Mouse (Mus musculus) heart, postnatal 25 days (tissue): ENCODE results near the gene B3gat3. TPM values are rescaled to one million over a fixed set of nuclear protein-coding genes. Genes with fewer than 3 reads are reported as not detected.
"Not testable (repeated sequence)": the region's sequence is repeated elsewhere in the genome, so short reads cannot be mapped to it uniquely, and the experiment has no call there.

Experiments
- DNase-seq: peaks from one replicate; pipeline ENCODE4 v3.0.0; 2022; ENCODE audit warnings: low spot score
- intact Hi-C: fragments of 180-260 bp; cut with DNase I; formaldehyde crosslinking; loops from one replicate; pipeline ENCODE4 v1.15.1; 2025
- microRNA-seq: library from miRNA; unstranded; fragments of <30 nt; microRNA quantifications from one replicate; pipeline ENCODE4 v1.2.0, GENCODE M21; 2022
- total RNA-seq, 2 experiments: library from RNA; stranded (reverse); gene quantifications; 2 replicates each; pipeline ENCODE4 v1.2.3; 2021

B3gat3 gene
- total RNA-seq, 2 experiments from 2014 or later: 35.9 to 36.7 TPM

DNA sequence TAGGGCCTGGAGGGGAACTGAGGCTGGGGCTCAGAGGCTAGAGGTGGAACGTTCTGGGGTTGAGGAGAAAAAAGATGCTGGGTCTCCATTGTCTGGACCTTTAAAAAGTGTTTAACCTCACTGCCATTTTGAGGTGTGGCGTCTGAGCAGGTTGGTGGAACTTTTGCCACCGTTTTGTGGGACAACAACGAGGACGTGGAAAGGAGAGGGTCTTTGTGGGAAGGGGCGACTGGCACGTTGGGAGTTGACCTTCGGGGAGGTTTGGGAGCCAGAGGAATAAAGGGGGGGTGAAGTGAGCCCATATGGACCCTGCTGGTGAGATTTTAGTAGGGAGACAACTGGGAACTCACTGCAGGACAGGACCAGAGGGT lies 47.2 kb downstream of the B3gat3 start:
- intact Hi-C loops: loop anchor here (2.0 kb wide), 1 partner anchor 69 kb away; the partner anchor contains the start of gene Ganab
- no peak for DNase-seq

DNA sequence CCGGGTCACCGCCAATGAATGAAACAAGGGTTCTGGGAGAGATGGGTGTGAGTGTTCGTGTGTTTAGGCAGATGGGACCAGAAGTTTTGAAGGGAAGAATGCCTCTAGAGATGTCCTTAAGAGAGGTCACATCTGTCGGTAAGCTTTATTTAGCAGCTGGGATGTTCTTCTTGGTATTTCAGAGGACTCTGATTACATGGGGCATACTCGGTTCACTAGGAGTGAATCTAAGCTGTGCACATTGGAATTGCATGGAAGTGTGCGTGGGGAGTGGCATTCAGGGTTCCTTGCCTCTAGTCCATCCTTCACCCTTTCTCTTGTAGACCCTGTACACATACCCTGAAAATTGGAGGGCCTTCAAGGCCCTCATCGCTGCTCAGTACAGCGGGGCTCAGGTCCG lies 47.7 kb downstream of the B3gat3 start:
- DNase-seq: no peak
- intact Hi-C loops: loop anchor here (2.0 kb wide), 1 partner anchor 69 kb away; the partner anchor contains the start of gene Ganab

DNA sequence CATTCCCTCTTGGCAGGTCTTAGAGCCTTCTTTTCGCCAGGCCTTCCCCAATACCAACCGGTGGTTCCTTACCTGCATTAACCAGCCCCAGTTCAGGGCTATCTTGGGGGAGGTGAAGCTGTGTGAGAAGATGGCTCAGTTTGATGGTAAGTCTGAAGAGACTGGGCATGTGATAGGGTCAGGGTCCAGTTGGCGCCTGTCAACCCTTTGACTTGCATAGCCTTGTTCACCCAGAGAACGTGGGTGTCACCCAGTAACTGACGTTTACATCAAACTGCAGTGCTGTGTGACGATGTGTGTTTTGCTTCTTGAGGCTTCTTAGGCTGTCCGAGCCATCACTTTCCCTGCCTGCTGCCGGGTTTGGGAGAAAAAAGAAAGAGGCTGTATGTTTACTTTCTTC lies 52.3 kb downstream of the B3gat3 start:
- intact Hi-C loops, DNase-seq: not testable (repeated sequence)

DNA sequence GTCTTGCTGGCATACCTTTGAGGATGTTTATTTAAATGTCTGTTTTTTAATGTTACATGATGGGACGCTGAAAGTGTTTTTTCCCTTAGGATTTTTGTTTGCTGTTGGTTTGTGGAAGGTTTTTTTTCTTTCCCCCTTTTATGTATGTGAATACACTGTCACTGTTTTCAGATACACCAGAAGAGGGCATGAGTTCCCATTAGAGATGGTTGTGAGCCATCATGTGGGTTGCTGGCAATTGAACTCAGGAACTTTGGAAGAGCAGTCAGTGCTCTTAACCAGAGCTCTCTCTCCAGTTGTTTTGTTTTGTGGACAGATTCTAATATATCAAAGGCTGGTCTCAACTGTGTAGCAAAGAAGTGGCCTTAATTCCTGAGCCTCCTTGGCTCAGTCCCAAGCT lies 54.5 kb downstream of the B3gat3 start:
- intact Hi-C loops: no loop called here

DNA sequence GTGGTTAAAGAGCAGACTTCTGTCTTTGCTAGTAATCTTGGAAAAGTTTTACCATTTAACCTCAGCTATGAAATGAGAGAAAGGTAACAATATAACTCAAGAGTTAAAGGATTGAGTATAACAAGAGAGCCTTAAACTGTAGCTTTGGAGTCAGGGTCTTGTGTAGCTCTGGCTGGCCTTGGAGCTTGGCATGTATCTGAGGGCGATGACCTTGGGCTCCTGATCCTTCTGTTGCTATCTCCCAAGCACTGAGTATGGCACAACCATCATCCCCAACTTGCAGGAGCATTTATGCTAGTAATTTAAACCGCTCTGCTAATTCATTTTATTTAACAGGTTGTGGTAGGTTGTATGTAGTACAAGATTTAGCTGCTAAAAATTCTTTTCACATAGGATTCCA lies 55.3 kb downstream of the B3gat3 start:
- intact Hi-C loops: no loop called here
- DNase-seq: no peak

More for the DNA sequence above, 54.5 kb downstream of the B3gat3 start:
- DNase-seq: no peak

DNA sequence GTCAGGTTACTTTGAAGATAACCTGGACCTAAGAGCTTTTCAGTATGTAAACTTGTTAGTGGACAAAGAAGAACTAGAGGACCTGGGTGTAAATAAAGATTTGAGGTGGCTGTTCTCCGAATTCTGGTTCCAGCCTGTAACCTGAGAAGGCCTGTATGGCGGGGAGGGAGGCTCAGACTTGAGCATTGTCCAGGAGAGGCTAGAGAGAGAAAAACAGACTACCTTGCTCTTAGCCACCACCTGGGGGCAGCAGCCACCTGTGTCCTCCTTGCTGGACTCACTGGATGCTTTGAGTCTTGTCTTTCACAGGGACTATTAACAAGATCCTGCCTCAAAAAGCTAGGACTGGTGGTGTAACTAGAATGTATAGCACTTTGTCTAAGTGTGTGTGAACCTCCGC lies 56.4 kb downstream of the B3gat3 start:
- intact Hi-C loops: loop anchor here (1.0 to 2.0 kb wide), 2 partner anchors 106 to 132 kb away; no protein-coding TSS in a partner anchor
- no peak for DNase-seq

Small RNA genes within 50 kb of the gene (microRNA-seq; reads per million reads assigned to microRNA genes)
- 0.83 reads per million for gene Mir5136

Other genes starting within 250 kb of the B3gat3 start
- 10 to 100 TPM; 36.1 to 38.0 TPM for gene Slc3a2, start 197.0 kb upstream of the B3gat3 start, total RNA-seq
- 10 to 100 TPM; 17.9 to 18.9 TPM for gene Wdr74, start 184.5 kb upstream of the B3gat3 start, total RNA-seq
- not detected for gene 1700092M07Rik, start 179.7 kb upstream of the B3gat3 start, total RNA-seq
- gene Stx5a, start 179.0 kb upstream of the B3gat3 start, total RNA-seq: 10 to 100 TPM; 27.6 to 31.0 TPM
- 10 to 100 TPM; 37.5 to 48.1 TPM for gene Nxf1, start 163.3 kb upstream of the B3gat3 start, total RNA-seq
- gene Tmem223, start 149.4 kb upstream of the B3gat3 start, total RNA-seq: 100 to 1,000 TPM; 108 to 110 TPM
- 10 to 100 TPM; 14.8 to 16.4 TPM for gene Tmem179b, start 145.9 kb upstream of the B3gat3 start, total RNA-seq
- 1 to 10 TPM; 7.4 to 7.6 TPM for gene Taf6l, start 134.0 kb upstream of the B3gat3 start, total RNA-seq
- 10 to 100 TPM; 53.4 to 62.4 TPM for gene Polr2g, start 121.8 kb upstream of the B3gat3 start, total RNA-seq
- gene Zbtb3, start 117.8 kb upstream of the B3gat3 start, total RNA-seq: 1 to 10 TPM; 1.9 to 2.1 TPM
- 10 to 100 TPM; 12.5 to 15.8 TPM for gene Ttc9c, start 101.0 kb upstream of the B3gat3 start, total RNA-seq
- gene Hnrnpul2, start 100.4 kb upstream of the B3gat3 start, total RNA-seq: 10 to 100 TPM; 42.5 to 49.4 TPM
- not detected for gene AC129217.1, start 90.6 kb upstream of the B3gat3 start, total RNA-seq
- gene Bscl2, start 82.9 kb upstream of the B3gat3 start, total RNA-seq: 10 to 100 TPM; 23.9 to 24.0 TPM
- not detected for gene Gng3, start 81.2 kb upstream of the B3gat3 start, total RNA-seq
- 1 to 10 TPM; 3.3 to 4.9 TPM for gene Lrrn4cl, start 69.6 kb upstream of the B3gat3 start, total RNA-seq
- 100 to 1,000 TPM; 113 to 124 TPM for gene Ubxn1, start 48.9 kb upstream of the B3gat3 start, total RNA-seq
- gene Uqcc3, start 39.5 kb upstream of the B3gat3 start, total RNA-seq: 10 to 100 TPM; 59.3 to 60.1 TPM
- gene Lbhd1, start 36.6 kb upstream of the B3gat3 start, total RNA-seq: 1 to 10 TPM; 1.4 to 5.9 TPM
- gene Gm49403, start 36.4 kb upstream of the B3gat3 start, total RNA-seq: not detected
- 10 to 100 TPM; 17.6 to 19.8 TPM for gene 1810009A15Rik, start 31.5 kb upstream of the B3gat3 start, total RNA-seq
- 1 to 10 TPM in 1 of 2 experiments, under 1 TPM in 1; 0.68 to 2.0 TPM for gene Gm49416, start 31.4 kb upstream of the B3gat3 start, total RNA-seq
- gene Ints5, start 27.4 kb upstream of the B3gat3 start, total RNA-seq: 10 to 100 TPM; 11.2 to 11.8 TPM
- 10 to 100 TPM; 55.6 to 58.7 TPM for gene Ganab, start 22.3 kb upstream of the B3gat3 start, total RNA-seq
- 10 to 100 TPM; 22.0 to 23.6 TPM for gene Rom1, start 9.0 kb downstream of the B3gat3 start, total RNA-seq
- gene Eml3, start 9.2 kb downstream of the B3gat3 start, total RNA-seq: 1 to 10 TPM; 8.9 to 9.1 TPM
- 10 to 100 TPM; 29.5 to 32.3 TPM for gene Mta2, start 21.5 kb downstream of the B3gat3 start, total RNA-seq
- 1 to 10 TPM; 7.2 to 8.8 TPM for gene Tut1, start 33.5 kb downstream of the B3gat3 start, total RNA-seq
- gene Eef1g, start 46.7 kb downstream of the B3gat3 start, total RNA-seq: 100 to 1,000 TPM; 241 to 256 TPM
- 100 to 1,000 TPM; 283 to 326 TPM for gene Ahnak, start 68.9 kb downstream of the B3gat3 start, total RNA-seq
- gene Scgb1a1, start 167.6 kb downstream of the B3gat3 start, total RNA-seq: 1 to 10 TPM in 1 of 2 experiments, not detected in 1; 3.6 TPM
- gene Asrgl1, start 215.3 kb downstream of the B3gat3 start, total RNA-seq: 10 to 100 TPM; 22.4 to 26.3 TPM